Mouse (Mus musculus) G1E (cell line): ENCODE results near the gene Cabp4.

Source experiments
- CTCF ChIP-seq: IDR thresholded peaks from 2 replicates; pipeline ENCODE4 v1.5.1; 2012; ENCODE audit warnings: low read depth, low read length, inconsistent platforms, mixed read lengths
- GATA1 ChIP-seq: IDR thresholded peaks from 2 replicates; pipeline ENCODE4 v1.6.1; 2012; ENCODE audit warnings: borderline replicate concordance, low read length, inconsistent platforms, mixed read lengths
- GATA2 ChIP-seq: IDR thresholded peaks from 2 replicates; pipeline ENCODE4 v1.6.1; 2012; ENCODE audit warnings: low read depth, low read length, inconsistent platforms, borderline replicate concordance
- POLR2AphosphoS5 ChIP-seq: IDR thresholded peaks from 2 replicates; pipeline ENCODE4 v1.6.1; 2012; ENCODE audit warnings: low read depth, low read length, inconsistent platforms; ENCODE audit not compliant: insufficient replicate concordance
- TAL1 ChIP-seq: conservative IDR thresholded peaks from 2 replicates; pipeline ENCODE4 v1.6.1; 2012; ENCODE audit warnings: low read depth, low read length, inconsistent platforms, mixed read lengths

DNA sequence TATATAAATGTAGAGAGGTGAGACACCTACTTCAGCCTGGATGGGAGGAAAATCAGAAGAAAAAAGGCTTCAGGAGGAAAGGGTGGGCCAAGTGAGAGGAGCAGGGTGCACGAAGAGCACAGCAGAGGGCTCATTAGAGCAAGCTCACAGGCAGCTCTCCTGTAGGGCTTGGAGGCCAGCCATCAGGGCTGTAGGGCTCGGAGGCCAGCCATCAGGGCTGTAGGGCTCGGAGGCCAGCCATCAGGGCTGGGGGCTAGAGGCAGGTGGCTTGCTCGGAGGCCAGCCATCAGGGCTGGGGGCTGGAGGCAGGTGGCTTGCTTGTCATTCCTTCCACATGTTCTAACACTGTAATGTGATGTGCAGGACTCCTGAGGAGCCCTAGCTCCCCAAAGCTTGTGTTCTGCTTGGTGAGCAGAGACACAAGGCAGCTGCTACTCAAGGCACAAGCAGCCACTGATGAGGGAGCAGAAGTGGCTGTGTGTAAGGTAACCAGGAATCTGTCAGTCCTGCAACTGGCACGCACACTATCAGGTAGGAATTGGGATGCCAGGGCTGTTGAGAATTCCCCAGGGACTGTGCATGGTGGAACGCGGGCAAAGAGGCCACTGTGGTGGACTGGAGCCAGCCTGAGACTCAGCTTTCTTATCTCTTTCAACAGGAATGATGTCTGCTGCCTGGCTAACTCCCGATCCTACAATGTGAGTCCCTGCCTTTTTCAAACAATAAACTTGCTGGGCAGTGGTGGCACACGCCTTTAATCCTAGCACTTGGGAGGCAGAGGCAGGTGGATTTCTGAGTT is 23.0 kb upstream of the Cabp4 start:
- TF ChIP-seq CTCF (no peak), GATA1 (no peak), GATA2 (no peak), POLR2AphosphoS5 (no peak), TAL1 (no peak)
